Mouse (Mus musculus) frontal cortex, adult (tissue): ENCODE results near the gene Mrpl14.

Experiments
- ATAC-seq: cut with Nextera tagmentation; 2 replicates; pipeline ENCODE4 v1.9.2; 2017; ENCODE audit warnings: mild to moderate bottlenecking, moderate library complexity, mixed read lengths; ENCODE audit not compliant: low TSS enrichment

The Mrpl14 gene

GRCm38 (mm10) chr17:45686093-45686619 lies at the start of gene Mrpl14:
Gene Mrpl14, plus strand, starts transcription at chr17:45686322.
- ATAC-seq, result peak; percentile 65

GRCm38 (mm10) chr17:45638596-45639295 lies 47.4 kb upstream of the Mrpl14 start:
- no peak for ATAC-seq

GRCm38 (mm10) chr17:45641981-45642380 lies 44.1 kb upstream of the Mrpl14 start:
- ATAC-seq, result no peak

- ATAC-seq, result peak; percentile 31; the same call in 1 of the 2 replicates
Observed at GRCm38 (mm10) chr17:45642701-45643100, 43.4 kb upstream of the Mrpl14 start.

- ATAC-seq, result no peak
Observed at GRCm38 (mm10) chr17:45644185-45644584, 41.9 kb upstream of the Mrpl14 start.

GRCm38 (mm10) chr17:45653233-45653632 lies 32.9 kb upstream of the Mrpl14 start:
- no peak for ATAC-seq

- no peak for ATAC-seq
Observed at GRCm38 (mm10) chr17:45655820-45656219, 30.3 kb upstream of the Mrpl14 start.

- no peak for ATAC-seq
Observed at GRCm38 (mm10) chr17:45659225-45659624, 26.9 kb upstream of the Mrpl14 start, which contains the start of gene Capn11. Gene Capn11, minus strand, starts transcription at chr17:45659325.

- peak; percentile 70 for ATAC-seq
Observed at GRCm38 (mm10) chr17:45663106-45663919, 22.8 kb upstream of the Mrpl14 start.

GRCm38 (mm10) chr17:45664608-45665007 lies 21.5 kb upstream of the Mrpl14 start:
- no peak for ATAC-seq

- no peak for ATAC-seq
Observed at GRCm38 (mm10) chr17:45666091-45666490, 20.0 kb upstream of the Mrpl14 start.

- no peak for ATAC-seq
Observed at GRCm38 (mm10) chr17:45667481-45667880, 18.6 kb upstream of the Mrpl14 start.

- ATAC-seq, result no peak
Observed at GRCm38 (mm10) chr17:45667986-45668385, 18.1 kb upstream of the Mrpl14 start.

- ATAC-seq, result no peak
Observed at GRCm38 (mm10) chr17:45671821-45672220, 14.3 kb upstream of the Mrpl14 start.

GRCm38 (mm10) chr17:45672598-45672997 lies 13.5 kb upstream of the Mrpl14 start:
- ATAC-seq, result no peak

- ATAC-seq, result no peak
Observed at GRCm38 (mm10) chr17:45678106-45678505, 8.0 kb upstream of the Mrpl14 start.

GRCm38 (mm10) chr17:45680391-45680980 lies 5.6 kb upstream of the Mrpl14 start:
- ATAC-seq, result peak; percentile 81

- ATAC-seq, result no peak
Observed at GRCm38 (mm10) chr17:45681588-45681987, 4.5 kb upstream of the Mrpl14 start.

- no peak for ATAC-seq
Observed at GRCm38 (mm10) chr17:45682843-45683242, 3.3 kb upstream of the Mrpl14 start.

GRCm38 (mm10) chr17:45684667-45685131 lies 1.4 kb upstream of the Mrpl14 start:
- ATAC-seq, result no peak

- peak; percentile 29; the same call in 1 of the 2 replicates for ATAC-seq
Observed at GRCm38 (mm10) chr17:45685171-45686092, 690 bp upstream of the Mrpl14 start.
